Mouse (Mus musculus) myocyte (in vitro differentiated cells): ENCODE measurements around the gene Styk1. TPM values are rescaled to one million over a fixed set of nuclear protein-coding genes. Genes with fewer than 3 reads are reported as not detected.

Experiments
- H3K27me3 ChIP-seq: one replicate; pipeline ENCODE4 v1.6.1; 2011; ENCODE audit not compliant: control insufficient read depth, insufficient read depth, insufficient read length
- H3K36me3 ChIP-seq: one replicate; pipeline ENCODE4 v1.6.1; 2011; ENCODE audit not compliant: control insufficient read depth, insufficient read depth
- H3K4me2 ChIP-seq: one replicate; pipeline ENCODE4 v1.6.1; 2011; ENCODE audit warnings: low read depth, control low read depth
- H3K4me3 ChIP-seq: one replicate; pipeline ENCODE4 v1.5.1; 2011; ENCODE audit warnings: mild to moderate bottlenecking, control low read depth, moderate library complexity
- H3K79me2 ChIP-seq: one replicate; pipeline ENCODE4 v1.6.1; 2011; ENCODE audit not compliant: control insufficient read depth, insufficient read depth
- H3ac ChIP-seq: one replicate; pipeline ENCODE4 v1.6.1; 2011; ENCODE audit not compliant: control insufficient read depth, insufficient read length
- CEBPB ChIP-seq: IDR thresholded peaks from 2 replicates; pipeline ENCODE4 v1.6.1; 2011; ENCODE audit warnings: mild to moderate bottlenecking, moderate library complexity; ENCODE audit not compliant: poor library complexity, insufficient read depth, severe bottlenecking
- E2F4 ChIP-seq: IDR thresholded peaks from one replicate; pipeline ENCODE4 v1.6.1; 2011; ENCODE audit warnings: mild to moderate bottlenecking, control low read depth, moderate library complexity; ENCODE audit not compliant: insufficient read depth
- MAX ChIP-seq: IDR thresholded peaks from one replicate; pipeline ENCODE4 v1.6.1; 2011; ENCODE audit warnings: low read depth, mild to moderate bottlenecking, control low read depth
- MYOD1 ChIP-seq, 3 experiments: IDR thresholded peaks; one replicate each; pipeline ENCODE4 v1.6.1; 2011; ENCODE audit warnings: control low read depth in 2 of 3, low read depth in 2 of 3, mild to moderate bottlenecking in 2 of 3, moderate library complexity in 1 of 3; ENCODE audit not compliant: insufficient read length in 2 of 3, control insufficient read depth in 1 of 3
- MYOG ChIP-seq, 3 experiments: IDR thresholded peaks; one replicate each; pipeline ENCODE4 v1.6.1; 2011; ENCODE audit warnings: control low read depth in 2 of 3, low read depth in 2 of 3, mild to moderate bottlenecking in 2 of 3; ENCODE audit not compliant: insufficient read length in 2 of 3, control insufficient read depth in 1 of 3, insufficient read depth in 1 of 3
- POLR2A ChIP-seq: IDR thresholded peaks from one replicate; pipeline ENCODE4 v1.6.1; 2011; ENCODE audit warnings: low read depth, mild to moderate bottlenecking, control low read depth, moderate library complexity; ENCODE audit not compliant: insufficient read length
- POLR2AphosphoS2 ChIP-seq: IDR thresholded peaks from one replicate; pipeline ENCODE4 v1.6.1; 2011; ENCODE audit warnings: low read depth, control low read depth; ENCODE audit not compliant: insufficient read length
- REST ChIP-seq: IDR thresholded peaks from one replicate; pipeline ENCODE4 v1.6.1; 2011; ENCODE audit warnings: mild to moderate bottlenecking, control low read depth, moderate library complexity; ENCODE audit not compliant: insufficient read depth, insufficient read length
- SRF ChIP-seq: IDR thresholded peaks from one replicate; pipeline ENCODE4 v1.6.1; 2011; ENCODE audit warnings: low read depth; ENCODE audit not compliant: control insufficient read depth, insufficient read length
- TCF12 ChIP-seq: IDR thresholded peaks from one replicate; pipeline ENCODE4 v1.6.1; 2011; ENCODE audit warnings: mild to moderate bottlenecking, control low read depth; ENCODE audit not compliant: poor library complexity, insufficient read depth, severe bottlenecking
- TCF3 ChIP-seq: IDR thresholded peaks from one replicate; pipeline ENCODE4 v1.6.1; 2011; ENCODE audit warnings: low read depth, control low read depth; ENCODE audit not compliant: insufficient read length
- USF1 ChIP-seq: IDR thresholded peaks from one replicate; pipeline ENCODE4 v1.6.1; 2011; ENCODE audit warnings: low read depth, mild to moderate bottlenecking, control low read depth, moderate library complexity
- polyA plus RNA-seq: library from polyadenylated mRNA; unstranded; fragments of >200 nt; fragmentation: generic; extraction: Trizol; gene quantifications from one replicate; pipeline ENCODE4 v1.2.1, GENCODE M21; 2012; ENCODE audit warnings: missing spikeins

Gene Styk1
- polyA plus RNA-seq, 1 experiment: 0.06 TPM

- Histone ChIP-seq H3K4me3 (no peak overlapping the region), H3K4me2 (no peak overlapping the region), H3K79me2 (no peaks in the 10 kb centered on the region), H3K27me3 (no peaks in the 10 kb centered on the region), H3K36me3 (no peaks in the 10 kb centered on the region), H3ac (no peak overlapping the region)
- TF ChIP-seq MAX (no peak), POLR2AphosphoS2 (no peak), CEBPB (no peak)
These were observed 81.1 kb downstream of the Styk1 start for GRCm38 (mm10) chr6:131272311-131272710.

- H3K27me3 ChIP-seq: no peaks in the 10 kb centered on the region
- no peak overlapping the region for H3K4me2 ChIP-seq
- H3ac ChIP-seq: no peak overlapping the region
- H3K36me3 ChIP-seq: no peaks in the 10 kb centered on the region
- H3K4me3 ChIP-seq: no peak overlapping the region
- no peaks in the 10 kb centered on the region for H3K79me2 ChIP-seq
- TF ChIP-seq TCF3 (no peak), E2F4 (no peak), POLR2A (no peak), POLR2AphosphoS2 (no peak), SRF (no peak), TCF12 (no peak), MAX (no peak), CEBPB (no peak), REST (no peak), MYOD1 (IDR thresholded peaks at IDR 0.05; ENCODE audit: control insufficient read depth in 1 of 3, insufficient read length in 2 of 3, low read depth in 2 of 3) (no peak), MYOG (IDR thresholded peaks at IDR 0.05; ENCODE audit: control insufficient read depth in 1 of 3, insufficient read depth in 1 of 3, insufficient read length in 2 of 3, low read depth in 2 of 3) (no peak), USF1 (no peak)
These were observed 83.1 kb downstream of the Styk1 start for GRCm38 (mm10) chr6:131270312-131270711.

GRCm38 (mm10) chr6:131269599-131269998, 83.8 kb downstream of the Styk1 start:
- Histone ChIP-seq H3K27me3 (no peaks in the 10 kb centered on the region), H3K4me3 (no peak overlapping the region), H3ac (no peak overlapping the region), H3K79me2 (no peaks in the 10 kb centered on the region), H3K4me2 (no peak overlapping the region), H3K36me3 (no peaks in the 10 kb centered on the region)
- TF ChIP-seq E2F4 (no peak), MYOG (IDR thresholded peaks at IDR 0.05; ENCODE audit: control insufficient read depth in 1 of 3, insufficient read depth in 1 of 3, insufficient read length in 2 of 3, low read depth in 2 of 3) (no peak), REST (no peak), MAX (no peak), MYOD1 (IDR thresholded peaks at IDR 0.05; ENCODE audit: control insufficient read depth in 1 of 3, insufficient read length in 2 of 3, low read depth in 2 of 3) (no peak), CEBPB (no peak), TCF3 (no peak), USF1 (no peak), TCF12 (no peak), POLR2A (no peak), SRF (no peak), POLR2AphosphoS2 (no peak)

GRCm38 (mm10) chr6:131264175-131264574, 89.2 kb downstream of the Styk1 start:
- Histone ChIP-seq H3ac (no peak overlapping the region), H3K27me3 (no peaks in the 10 kb centered on the region), H3K79me2 (no peaks in the 10 kb centered on the region), H3K36me3 (no peaks in the 10 kb centered on the region), H3K4me2 (no peak overlapping the region), H3K4me3 (no peak overlapping the region)
- no peak for TF ChIP-seq E2F4
- no peak for TF ChIP-seq TCF12
- no peak for TF ChIP-seq POLR2AphosphoS2
- TF ChIP-seq POLR2A: no peak
- TF ChIP-seq SRF: no peak
- no peak for TF ChIP-seq REST

GRCm38 (mm10) chr6:131262778-131263177, 90.6 kb downstream of the Styk1 start:
- H3K4me2 ChIP-seq: no peak overlapping the region
- no peak overlapping the region for H3ac ChIP-seq
- no peaks in the 10 kb centered on the region for H3K27me3 ChIP-seq
- no peaks in the 10 kb centered on the region for H3K79me2 ChIP-seq
- no peaks in the 10 kb centered on the region for H3K36me3 ChIP-seq
- H3K4me3 ChIP-seq: no peak overlapping the region
- TF ChIP-seq CEBPB: no peak
- TF ChIP-seq USF1: no peak
- no peak for TF ChIP-seq REST
